Mouse (Mus musculus) spleen, postnatal 4 days (tissue): ENCODE results near the gene Poldip3.
A peak's percentile ranks its signal among the peaks of the same experiment; 100 is the strongest.

ENCODE experiments used
- DNase-seq, 2 experiments: peaks; one replicate each; pipeline ENCODE4 v3.0.0; 2022; ENCODE audit warnings: low spot score in 2 of 2

Gene Poldip3

GRCm38 (mm10) chr15:83165526-83166315 lies 16.5 kb upstream of the Poldip3 start:
- DNase-seq = peak in 1 of 2 experiments; percentile 59

- DNase-seq = peak in 1 of 2 experiments; percentile 64
These were observed 15.8 kb upstream of the Poldip3 start for GRCm38 (mm10) chr15:83164971-83165471.

- DNase-seq = peak in 1 of 2 experiments; percentile 51
These were observed 13.8 kb upstream of the Poldip3 start for GRCm38 (mm10) chr15:83162818-83163485.

- no peak for DNase-seq
These were observed 12.8 kb upstream of the Poldip3 start for GRCm38 (mm10) chr15:83162001-83162400.

- DNase-seq = no peak
These were observed 12.0 kb upstream of the Poldip3 start for GRCm38 (mm10) chr15:83161062-83161748.

- DNase-seq = no peak
These were observed 11.4 kb upstream of the Poldip3 start for GRCm38 (mm10) chr15:83160561-83160960.

GRCm38 (mm10) chr15:83159823-83160222 lies 10.6 kb upstream of the Poldip3 start:
- no peak for DNase-seq

GRCm38 (mm10) chr15:83158587-83159160 lies 9.5 kb upstream of the Poldip3 start:
- no peak for DNase-seq

GRCm38 (mm10) chr15:83157667-83158064 lies 8.5 kb upstream of the Poldip3 start:
- DNase-seq = no peak

- peak; percentile 65 to 86 for DNase-seq
These were observed 7.9 kb upstream of the Poldip3 start for GRCm38 (mm10) chr15:83156929-83157666.

GRCm38 (mm10) chr15:83155672-83156419 lies 6.7 kb upstream of the Poldip3 start:
- DNase-seq = no peak

GRCm38 (mm10) chr15:83154309-83154708 lies 5.1 kb upstream of the Poldip3 start:
- DNase-seq = no peak

GRCm38 (mm10) chr15:83150694-83151093 lies 1.5 kb upstream of the Poldip3 start:
- DNase-seq = no peak

- DNase-seq = no peak
These were observed 874 bp upstream of the Poldip3 start for GRCm38 (mm10) chr15:83150073-83150442.

GRCm38 (mm10) chr15:83148801-83149195 lies 386 bp downstream of the Poldip3 start:
- no peak for DNase-seq

- DNase-seq = no peak
These were observed 789 bp downstream of the Poldip3 start for GRCm38 (mm10) chr15:83148395-83148794.

GRCm38 (mm10) chr15:83145541-83145940 lies 3.6 kb downstream of the Poldip3 start:
- DNase-seq = no peak

GRCm38 (mm10) chr15:83142861-83143260 lies 6.3 kb downstream of the Poldip3 start:
- DNase-seq = no peak

- DNase-seq = no peak
These were observed 13.5 kb downstream of the Poldip3 start for GRCm38 (mm10) chr15:83135654-83136053.

GRCm38 (mm10) chr15:83134671-83135070 lies 14.5 kb downstream of the Poldip3 start:
- no peak for DNase-seq
